Mouse (Mus musculus): ENCODE measurements around the gene Podnl1.

GRCm38 (mm10) chr8:84128277-84128676, 2.5 kb downstream of the Podnl1 start:
- TF ChIP-seq EP300 (IDR thresholded peaks at IDR 0.05; ENCODE audit: low read depth) (no peak), CTCF (IDR thresholded peaks at IDR 0.05; ENCODE audit: low read depth) (no peak)

Measured in liver, embryonic 14.5 days (tissue).